Mouse (Mus musculus) heart, adult 18-20 months (tissue): ENCODE data around the gene Gm9970. TPM values are rescaled to one million over a fixed set of nuclear protein-coding genes. Genes with fewer than 3 reads are reported as not detected.

Experiments
- DNase-seq, 2 experiments: peaks; one replicate each; pipeline ENCODE4 v3.0.0; 2021 to 2022; ENCODE audit warnings: mixed read lengths in 1 of 2
- long read RNA-seq, 2 experiments: library from polyadenylated mRNA; stranded (forward); transcript quantifications; one replicate each; pipeline ENCODE4 v2.0.0; 2021
- total RNA-seq, 2 experiments: library from RNA; stranded (reverse); gene quantifications; 2 replicates each; pipeline ENCODE4 v1.2.3; 2021

Gene Gm9970
- total RNA-seq, result not detected
- long read RNA-seq, experiment 1, partial matches to known transcripts, result 0 of 1 reads
- long read RNA-seq, experiment 1, other reads (novel, unspliced or antisense), result 0 of 1 reads
- long read RNA-seq, experiment 2, partial matches to known transcripts, result 0 of 1 reads
- long read RNA-seq, experiment 2, other reads (novel, unspliced or antisense), result 0 of 1 reads

GRCm38 (mm10) chr5:31240637-31241521 is at the start of gene Gm9970, which contains the start of gene Nrbp1:
Gene Gm9970, minus strand, starts transcription at chr5:31241232.
Gene Nrbp1, plus strand, starts transcription at chr5:31240864.
- peak; percentile 95 to 98 for DNase-seq

- no peak for DNase-seq
Observed at GRCm38 (mm10) chr5:31289626-31290230, 48.7 kb upstream of the Gm9970 start.

GRCm38 (mm10) chr5:31288655-31289054 is 47.6 kb upstream of the Gm9970 start:
- DNase-seq, result no peak

- peak in 1 of 2 experiments; percentile 21 for DNase-seq
Observed at GRCm38 (mm10) chr5:31288225-31288624, 47.2 kb upstream of the Gm9970 start.

GRCm38 (mm10) chr5:31279245-31279988 is 38.4 kb upstream of the Gm9970 start:
- DNase-seq, result no peak

GRCm38 (mm10) chr5:31273018-31273417 is 32.0 kb upstream of the Gm9970 start:
- DNase-seq, result no peak

GRCm38 (mm10) chr5:31267686-31268085 is 26.7 kb upstream of the Gm9970 start:
- no peak for DNase-seq

GRCm38 (mm10) chr5:31266101-31266500 is 25.1 kb upstream of the Gm9970 start:
- peak; percentile 35 to 39 for DNase-seq

GRCm38 (mm10) chr5:31257616-31258015 is 16.6 kb upstream of the Gm9970 start:
- DNase-seq, result peak in 1 of 2 experiments; percentile 20

- DNase-seq, result no peak
Observed at GRCm38 (mm10) chr5:31255971-31256370, 14.9 kb upstream of the Gm9970 start.

- DNase-seq, result no peak
Observed at GRCm38 (mm10) chr5:31255381-31255780, 14.3 kb upstream of the Gm9970 start.

GRCm38 (mm10) chr5:31254901-31255300 is 13.9 kb upstream of the Gm9970 start:
- no peak for DNase-seq

GRCm38 (mm10) chr5:31254452-31254851 is 13.4 kb upstream of the Gm9970 start:
- peak; percentile 62 to 81 for DNase-seq

- DNase-seq, result peak; percentile 17 to 21
Observed at GRCm38 (mm10) chr5:31253806-31254205, 12.8 kb upstream of the Gm9970 start.

GRCm38 (mm10) chr5:31252795-31253545 is 11.9 kb upstream of the Gm9970 start:
- DNase-seq, result no peak

- no peak for DNase-seq
Observed at GRCm38 (mm10) chr5:31252151-31252550, 11.1 kb upstream of the Gm9970 start.

GRCm38 (mm10) chr5:31251541-31252101 is 10.6 kb upstream of the Gm9970 start, which contains the start of gene Krtcap3:
Gene Krtcap3, plus strand, starts transcription at chr5:31251691.
- DNase-seq, result peak in 1 of 2 experiments; percentile 20

- DNase-seq, result no peak
Observed at GRCm38 (mm10) chr5:31250716-31251115, 9.7 kb upstream of the Gm9970 start.

- no peak for DNase-seq
Observed at GRCm38 (mm10) chr5:31242191-31242590, 1.2 kb upstream of the Gm9970 start.

- DNase-seq, result no peak
Observed at GRCm38 (mm10) chr5:31241522-31242034, 546 bp upstream of the Gm9970 start.

GRCm38 (mm10) chr5:31226641-31227040 is 14.4 kb downstream of the Gm9970 start:
- DNase-seq, result no peak
